Mouse (Mus musculus) embryo, embryonic 11 days (tissue): ENCODE measurements around the gene Comp.

Experiments used
- DNase-seq: peaks from one replicate; pipeline ENCODE4 v3.0.0-alpha.2; 2015

Gene Comp

DNA sequence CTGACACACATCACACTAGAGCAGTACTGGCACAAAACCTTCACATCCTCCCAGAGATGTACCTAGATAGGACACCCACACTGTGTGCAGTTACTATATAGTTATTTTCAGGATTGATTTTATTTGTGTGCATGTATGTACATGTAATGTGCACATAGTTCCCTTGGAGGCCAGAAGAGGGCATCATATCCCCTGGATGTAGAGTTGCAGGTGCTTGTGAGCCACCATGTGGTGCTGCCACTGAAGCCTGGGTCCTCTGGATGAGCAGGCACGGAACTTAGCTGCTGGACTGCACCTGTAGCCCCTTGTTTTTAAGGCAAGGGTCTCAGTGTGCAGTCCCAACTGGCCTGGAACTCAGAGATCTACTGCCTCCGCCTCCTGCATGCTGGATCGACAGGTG is 30.9 kb downstream of the Comp start:
- no peak for DNase-seq

DNA sequence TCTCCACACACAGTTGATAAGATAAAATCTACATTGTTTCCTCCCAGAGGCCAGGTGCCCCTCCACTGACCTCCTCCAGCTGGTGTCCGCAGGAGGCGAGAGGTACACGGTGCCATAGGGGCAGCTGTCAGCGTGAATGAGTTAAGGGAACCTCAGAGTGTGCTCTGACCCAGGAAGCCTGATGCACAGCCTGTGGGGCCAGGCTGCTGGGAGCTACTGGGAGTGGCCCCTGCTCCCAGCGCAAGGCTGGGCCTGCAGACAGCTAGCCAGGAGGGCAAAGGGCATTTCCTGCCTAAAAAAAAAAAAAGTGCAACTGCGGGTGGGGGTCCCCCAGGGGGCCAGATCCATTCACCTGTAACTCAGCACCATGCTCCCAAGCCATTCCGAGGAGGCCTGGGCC is 31.8 kb downstream of the Comp start:
- no peak for DNase-seq

GRCm38 (mm10) chr8:70406427-70407069 is 33.2 kb downstream of the Comp start:
- no peak for DNase-seq

DNA sequence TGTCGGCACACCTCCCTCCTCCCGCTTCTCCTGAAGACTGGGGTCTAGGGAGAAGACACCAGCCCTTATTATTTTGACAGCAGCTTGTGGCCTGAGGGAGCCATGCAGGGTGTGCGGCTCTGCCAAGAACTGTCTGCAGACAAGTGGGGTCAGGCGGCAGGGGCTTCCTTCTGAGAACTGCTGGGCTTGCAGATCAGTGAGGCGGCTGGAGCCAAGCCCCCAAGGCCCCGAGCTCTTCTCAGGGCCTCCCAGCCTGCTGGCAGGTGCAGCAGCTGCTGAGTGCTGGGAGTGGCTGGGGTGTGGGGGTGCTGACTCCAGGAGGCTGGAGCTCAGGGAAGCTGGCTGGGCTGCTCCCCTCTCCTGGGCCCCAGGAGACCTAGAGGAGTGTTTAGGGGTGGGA is 34.9 kb downstream of the Comp start:
- DNase-seq, result peak; percentile 27

GRCm38 (mm10) chr8:70409019-70409418 is 35.7 kb downstream of the Comp start:
- no peak for DNase-seq

DNA sequence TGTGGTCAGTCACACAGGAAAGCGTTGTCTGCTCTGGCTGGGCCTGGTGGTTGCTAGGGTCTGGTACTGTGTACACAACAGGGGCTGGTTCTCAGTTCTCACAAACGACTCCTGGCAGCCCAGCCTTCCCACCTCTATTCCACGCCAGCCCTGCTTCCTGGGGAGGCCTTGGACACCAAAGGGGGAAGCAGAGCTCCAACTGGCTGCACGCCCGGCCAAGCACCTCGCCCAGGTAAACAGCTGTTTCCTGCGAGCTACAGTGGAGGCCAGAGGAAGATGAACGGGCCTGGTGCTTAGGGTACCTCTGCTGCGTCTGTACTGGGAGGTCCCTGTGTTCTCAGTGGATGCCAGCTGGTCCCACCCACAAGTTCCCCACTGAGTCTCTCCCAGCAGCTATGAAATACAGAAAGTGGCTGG is 36.1 kb downstream of the Comp start:
- no peak for DNase-seq

DNA sequence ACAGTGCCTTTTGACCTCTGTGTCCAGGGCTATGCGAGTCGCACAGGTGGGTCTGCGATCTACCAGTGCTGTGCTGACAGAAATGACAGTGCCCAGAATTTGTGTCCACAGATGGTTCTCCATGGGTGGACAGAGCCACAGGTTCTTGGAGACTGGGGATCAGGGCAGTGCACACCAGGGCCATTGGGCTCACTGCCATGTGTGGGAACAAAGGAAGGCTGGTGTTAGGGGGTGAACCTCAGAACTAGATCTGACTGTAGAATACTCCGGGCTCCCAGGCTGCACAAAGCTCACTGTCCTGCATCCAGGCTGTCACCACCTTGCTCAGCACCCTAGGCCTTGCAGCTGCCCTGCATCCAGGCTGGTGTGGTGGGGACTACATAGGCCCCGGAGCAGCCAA is 36.9 kb downstream of the Comp start:
- no peak for DNase-seq

GRCm38 (mm10) chr8:70414310-70414946 is 41.1 kb downstream of the Comp start:
- DNase-seq, result no peak

DNA sequence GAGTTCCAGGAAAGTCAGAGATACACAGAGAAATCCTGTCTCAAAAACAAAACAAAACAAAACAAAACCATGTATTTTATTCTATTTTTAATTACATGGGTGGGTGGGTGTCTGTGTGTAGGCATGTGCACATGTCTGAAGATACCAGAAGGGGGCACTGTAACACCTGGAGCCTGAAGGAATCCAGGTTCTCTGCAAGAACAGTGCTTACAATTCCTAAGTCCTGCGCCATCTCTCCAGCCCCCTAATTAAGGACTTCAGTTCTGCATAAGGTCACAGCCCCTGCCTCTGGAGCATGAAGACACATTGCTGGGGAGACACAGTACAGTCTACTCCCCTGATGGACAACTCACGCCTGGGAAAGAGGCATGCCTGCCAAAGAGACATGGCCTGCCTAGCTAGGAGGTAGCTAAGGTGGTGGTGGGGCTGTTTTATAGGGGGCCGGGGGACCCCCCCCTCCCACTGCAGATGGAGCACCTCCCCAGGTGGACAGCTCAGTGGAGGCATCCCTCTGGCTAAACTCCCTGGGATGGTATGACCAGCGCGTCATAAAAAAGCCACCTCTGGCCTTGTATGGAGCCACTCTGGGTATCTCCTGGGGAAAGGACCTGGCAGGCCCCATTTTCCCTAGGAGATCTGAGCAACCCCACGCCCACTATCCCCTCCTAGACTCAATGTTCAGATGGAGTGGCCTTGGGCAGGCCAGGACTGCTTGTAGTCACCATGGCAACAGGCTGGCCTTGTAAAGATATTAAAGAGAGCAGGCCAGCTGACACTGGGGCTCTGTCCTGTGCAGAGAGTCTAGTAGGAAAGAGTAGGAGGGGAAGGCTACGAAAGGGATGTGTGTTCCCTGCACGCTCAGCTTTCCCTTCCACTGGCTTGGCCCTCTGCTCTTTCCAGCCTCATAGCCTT is 42.4 kb downstream of the Comp start:
- peak; percentile 70 for DNase-seq

- DNase-seq, result no peak
Observed at GRCm38 (mm10) chr8:70416941-70417340, 43.6 kb downstream of the Comp start.

DNA sequence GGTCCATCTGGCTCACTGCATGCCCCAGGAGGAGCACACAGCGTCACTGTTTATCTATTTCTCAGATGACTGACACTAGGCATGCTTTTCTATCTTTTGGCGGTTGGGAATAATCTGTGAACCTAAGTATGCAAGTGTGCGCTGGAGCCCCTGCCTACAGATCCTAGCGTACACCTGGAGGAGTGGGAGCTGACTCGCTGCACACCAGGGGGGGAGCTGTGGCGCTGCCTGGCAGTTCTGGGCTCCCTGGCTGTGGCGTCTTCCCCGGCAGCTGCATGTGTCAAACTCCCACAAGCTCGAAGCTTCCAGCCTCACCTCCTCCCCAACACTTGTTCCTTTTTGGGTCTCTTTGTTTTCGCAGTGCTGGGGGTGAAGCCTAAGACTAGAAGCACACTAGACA is 44.6 kb downstream of the Comp start:
- DNase-seq, result no peak

DNA sequence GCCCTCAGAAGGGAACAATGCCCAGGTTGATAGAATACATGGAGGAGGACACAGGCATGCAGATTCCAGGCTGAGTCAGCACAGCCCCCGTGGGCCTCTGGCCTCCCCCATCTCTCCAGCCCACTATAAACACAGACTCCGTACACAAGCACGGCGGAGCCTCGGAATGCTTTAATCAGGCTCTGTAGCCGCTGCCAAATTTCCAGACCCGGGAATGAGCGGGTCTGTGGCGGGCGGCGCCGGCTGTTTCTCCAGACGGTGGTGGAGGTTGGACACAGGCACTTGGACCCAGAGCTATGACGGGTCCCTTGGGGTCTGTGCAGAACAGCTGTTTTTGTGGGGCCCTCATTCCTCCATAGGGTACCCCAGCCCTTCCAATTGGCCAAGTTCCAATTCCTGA is 45.6 kb downstream of the Comp start:
- peak; percentile 16 for DNase-seq

DNA sequence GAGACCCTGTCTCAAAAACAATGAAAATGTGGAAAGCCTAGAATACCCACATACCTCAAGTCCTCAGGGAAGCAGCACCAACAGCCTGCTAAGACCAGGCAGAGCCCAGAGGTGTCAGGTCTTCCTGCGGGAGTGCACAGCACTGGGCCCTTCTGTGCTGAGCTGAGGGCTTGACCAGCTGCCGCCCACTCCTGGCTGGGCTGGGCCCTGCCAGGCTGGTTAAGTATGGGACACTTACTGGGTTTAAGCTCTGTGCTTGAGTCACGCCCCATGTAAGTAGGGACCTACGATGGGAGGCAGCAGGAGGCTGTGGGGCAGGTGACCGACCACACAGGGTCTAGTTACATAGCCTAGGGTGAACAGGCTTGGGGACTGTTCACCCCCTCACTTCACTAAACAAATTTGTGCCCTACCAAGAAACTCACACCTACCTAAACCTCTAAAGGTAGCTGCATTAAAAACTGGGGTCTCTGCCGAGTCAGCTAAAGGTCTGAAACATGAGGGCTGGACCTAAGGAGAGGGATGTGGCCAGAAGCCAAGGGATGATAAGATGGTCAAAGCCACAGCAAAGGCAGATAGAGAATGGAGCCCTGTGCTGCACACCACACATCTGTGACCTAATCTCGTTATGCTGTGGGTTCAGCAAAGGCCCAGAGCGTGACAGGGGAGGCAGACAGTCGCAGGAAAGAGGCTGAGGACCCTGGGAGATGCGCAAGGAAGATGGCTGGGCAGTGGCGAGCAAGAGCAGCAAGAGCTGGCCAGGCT is 46.7 kb downstream of the Comp start:
- DNase-seq, result no peak

GRCm38 (mm10) chr8:70421349-70422104 is 48.2 kb downstream of the Comp start:
- DNase-seq, result no peak

- no peak for DNase-seq
Observed at GRCm38 (mm10) chr8:70422722-70423121, 49.4 kb downstream of the Comp start.

DNA sequence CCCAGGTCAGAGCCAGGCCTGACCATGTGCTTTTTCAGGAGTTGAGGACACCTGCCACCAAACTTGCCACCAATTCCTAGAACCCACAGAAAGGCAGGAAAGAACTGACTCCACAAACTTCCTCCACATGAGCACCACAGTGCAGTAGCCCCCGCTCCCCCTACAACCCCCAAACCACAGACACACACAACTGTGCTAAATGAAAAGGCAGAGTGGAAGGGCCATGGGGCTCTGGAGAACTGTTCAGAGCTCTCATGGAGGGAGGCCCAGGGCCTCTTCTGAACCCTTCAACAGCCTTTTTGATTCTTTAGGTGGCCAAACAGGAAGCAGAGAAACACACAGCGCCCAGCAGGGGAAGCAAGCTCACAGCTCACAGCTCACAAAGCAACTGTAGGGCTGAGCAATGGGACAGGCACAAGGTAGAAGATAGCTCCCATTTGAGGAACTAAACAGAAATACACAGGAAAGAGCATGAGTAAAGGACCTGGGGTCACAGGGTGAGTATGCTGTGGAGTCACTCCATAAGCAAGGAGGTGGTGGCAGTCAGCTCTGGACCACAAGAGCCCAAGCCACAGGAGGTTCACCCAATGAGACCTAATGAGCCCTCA is 53.0 kb downstream of the Comp start:
- no peak for DNase-seq

DNA sequence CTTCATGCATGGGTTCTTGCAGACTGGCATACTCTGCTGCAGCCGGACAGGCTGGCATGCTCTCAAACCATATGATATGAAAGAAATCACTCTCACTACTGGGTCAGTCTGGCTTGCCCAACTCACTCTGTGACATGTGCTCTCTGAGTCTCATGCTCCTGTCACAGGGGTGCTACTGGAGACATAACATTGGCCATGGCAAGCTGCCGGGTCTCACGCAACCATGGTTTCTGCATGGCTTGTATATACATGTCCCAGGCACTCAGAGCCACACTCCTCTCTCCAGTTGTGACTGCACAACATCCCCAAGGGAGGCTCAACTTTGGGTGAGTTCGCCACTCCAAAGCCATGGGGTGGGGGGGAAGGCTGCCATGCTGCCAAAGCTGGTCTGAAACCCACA is 57.9 kb downstream of the Comp start:
- DNase-seq, result no peak
